Mouse (Mus musculus) ES-E14 (cell line): ENCODE measurements around the gene Sh3pxd2a.

Experiments
- CHD2 ChIP-seq: IDR thresholded peaks from 2 replicates; pipeline ENCODE4 v1.6.1; 2014; ENCODE audit warnings: mild to moderate bottlenecking, low read depth, low read length, inconsistent platforms
- HCFC1 ChIP-seq: IDR thresholded peaks from 2 replicates; pipeline ENCODE4 v1.6.1; 2012; ENCODE audit warnings: low read length, inconsistent platforms, borderline replicate concordance; ENCODE audit not compliant: insufficient read depth
- MAFK ChIP-seq: IDR thresholded peaks from 2 replicates; pipeline ENCODE4 v1.6.1; 2014; ENCODE audit warnings: mild to moderate bottlenecking, low read depth, low read length, inconsistent platforms; ENCODE audit not compliant: insufficient read depth
- ZNF384 ChIP-seq: IDR thresholded peaks from 2 replicates; pipeline ENCODE4 v1.6.1; 2012; ENCODE audit warnings: low read depth, low read length, inconsistent platforms

DNA sequence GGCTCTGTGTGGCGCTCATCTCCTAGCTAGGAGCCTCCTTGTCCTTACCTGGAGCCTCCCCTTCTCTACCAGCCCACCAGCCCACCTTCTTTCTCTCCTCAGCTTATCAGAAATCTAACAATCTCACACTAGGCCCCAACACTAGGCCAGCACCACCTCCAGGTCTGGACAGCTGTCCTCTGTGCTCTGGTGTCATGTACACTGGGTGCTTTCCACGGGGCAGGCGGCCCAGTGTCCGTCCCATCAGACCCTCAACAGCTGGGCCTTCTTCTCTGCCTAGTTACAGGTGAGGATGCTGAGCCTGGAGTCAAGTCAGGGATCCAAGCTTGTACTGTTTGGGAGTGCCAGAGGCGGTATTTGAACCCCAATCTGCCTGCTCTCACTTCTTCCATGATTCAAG lies 5.0 kb downstream of the Sh3pxd2a start:
- TF ChIP-seq ZNF384 (no peak), CHD2 (no peak), MAFK (no peak), HCFC1 (no peak)
